Mouse (Mus musculus) liver, embryonic 14.5 days (tissue): ENCODE data around the gene Mcts1. TPM values are rescaled to one million over a fixed set of nuclear protein-coding genes. Genes with fewer than 3 reads are reported as not detected.

Source experiments
- ATAC-seq: fragments of 200-750 bp; cut with Nextera tagmentation; 2 replicates; pipeline ENCODE4 v1.8.0; 2017; ENCODE audit warnings: moderate number of reproducible peaks, mild to moderate bottlenecking, moderate library complexity; ENCODE audit not compliant: insufficient read depth
- DNase-seq, 3 experiments: peaks; one replicate each; pipeline ENCODE4 v3.0.0-alpha.2; 2012 to 2013; ENCODE audit warnings: low read depth in 3 of 3, low spot score in 3 of 3
- H3K27ac ChIP-seq: fragments of 300-500 bp; sonication (generic); 2 replicates; pipeline ENCODE4 v1.5.1; 2014; ENCODE audit warnings: moderate library complexity, mild to moderate bottlenecking, control low read depth, inconsistent platforms
- H3K27me3 ChIP-seq: fragments of 300-500 bp; sonication (generic); 2 replicates; pipeline ENCODE4 v1.6.1; 2014; ENCODE audit warnings: mild to moderate bottlenecking, low read length, moderate library complexity; ENCODE audit not compliant: control insufficient read depth, insufficient read depth
- H3K36me3 ChIP-seq: fragments of 300-500 bp; sonication (generic); replicated peaks from 2 replicates; pipeline ENCODE4 v1.6.1; 2014; ENCODE audit warnings: low read depth; ENCODE audit not compliant: control insufficient read depth, insufficient read depth
- H3K4me1 ChIP-seq, 2 experiments: fragments of 200-500 bp in 1 of 2; fragments of 300-500 bp in 1 of 2; sonication (generic) in 1 of 2; replicated peaks; 2 replicates each; pipeline ENCODE4 v1.6.1; 2012 to 2014; ENCODE audit warnings: antibody characterized with exemption in 1 of 2, inconsistent platforms in 1 of 2, low read length in 1 of 2; ENCODE audit not compliant: control insufficient read depth in 2 of 2, insufficient read depth in 2 of 2
- H3K4me2 ChIP-seq: fragments of 300-500 bp; sonication (generic); 2 replicates; pipeline ENCODE4 v1.6.1; 2014; ENCODE audit warnings: low read depth, mild to moderate bottlenecking, control low read depth, moderate library complexity
- H3K4me3 ChIP-seq, 2 experiments: fragments of 200-500 bp in 1 of 2; fragments of 300-500 bp in 1 of 2; sonication (generic) in 1 of 2; 2 replicates each; pipeline ENCODE4 v1.5.1; 2012 to 2014; ENCODE audit warnings: low read depth in 2 of 2, low read length in 2 of 2, mild to moderate bottlenecking in 2 of 2, control low read depth in 1 of 2, inconsistent platforms in 1 of 2, moderate library complexity in 1 of 2; ENCODE audit not compliant: insufficient read depth in 1 of 2
- H3K9ac ChIP-seq: fragments of 300-500 bp; sonication (generic); replicated peaks from 2 replicates; pipeline ENCODE4 v1.6.1; 2014; ENCODE audit warnings: mild to moderate bottlenecking, control low read depth, moderate library complexity
- H3K9me3 ChIP-seq: fragments of 300-500 bp; sonication (generic); 2 replicates; pipeline ENCODE4 v1.6.1; 2016; ENCODE audit warnings: low read length, mixed read lengths; ENCODE audit not compliant: control insufficient read depth
- CTCF ChIP-seq: IDR thresholded peaks from 2 replicates; pipeline ENCODE4 v1.5.1; 2016; ENCODE audit warnings: antibody characterized with exemption, low read depth, control low read depth
- EP300 ChIP-seq: IDR thresholded peaks from 2 replicates; pipeline ENCODE4 v1.6.1; 2016; ENCODE audit warnings: antibody characterized with exemption, low read depth
- WGBS: fragments of 180-500 bp; shearing (Covaris S2); extraction: QIAGEN DNeasy Blood & Tissue Kit; methylation state at CpG from one replicate; pipeline ENCODE4 v1.1.7; 2014; ENCODE audit not compliant: insufficient replicate concordance; 5-methylcytosine and 5-hydroxymethylcytosine counted together
- polyA plus RNA-seq, 2 experiments: library from polyadenylated mRNA; depleted of rRNA in 1 of 2; stranded (reverse) in 1 of 2; unstranded in 1 of 2; fragments of >200 nt; fragmentation: Nextera tagmentation in 1 of 2; extraction: Ambion mirVana in 1 of 2; gene quantifications; 2 replicates each; pipeline versions ENCODE4 v1.2.1 to v1.2.3; 2012 to 2014

Mcts1 gene
- polyA plus RNA-seq, 2 experiments: 23.8 to 47.8 TPM

DNA sequence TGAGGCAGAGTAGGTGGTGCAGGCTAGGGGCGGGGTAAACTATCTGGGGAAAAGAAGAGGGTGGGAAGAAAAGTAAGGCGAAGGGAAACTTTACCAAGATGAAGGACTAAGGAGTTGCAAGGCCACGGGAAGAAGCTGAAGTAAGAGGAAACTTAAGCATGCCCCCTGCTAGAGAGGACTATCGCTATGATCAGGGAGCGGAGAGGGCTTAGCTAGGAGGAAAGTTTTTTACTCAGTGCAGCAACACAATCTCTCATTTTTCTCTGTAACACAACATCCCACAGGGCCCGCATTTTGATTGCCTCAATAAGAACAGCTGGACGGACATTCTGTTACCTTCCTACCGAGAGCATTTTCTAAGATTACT is 35.2 kb upstream of the Mcts1 start:
- DNase-seq: no peak
- Histone ChIP-seq H3K4me2 (peak overlapping the region; percentile 83), H3K4me1 (peaks cover 0 to 6% of the 10 kb centered on the region in 2 experiments; a peak in 2 of 4 replicates), H3K9ac (peak overlapping the region; percentile 69), H3K27ac (peak overlapping the region; percentile 66), H3K4me3 (peak overlapping the region; percentile 81), H3K27me3 (no peaks in the 10 kb centered on the region), H3K9me3 (no peaks in the 10 kb centered on the region), H3K36me3 (no peaks in the 10 kb centered on the region; the same call in 1 of the 2 replicates)
- ATAC-seq: no peak
- WGBS: 11% methylated on average over 8 of the region's 8 CpGs
- TF ChIP-seq CTCF: no peak
- no peak for TF ChIP-seq EP300

DNA sequence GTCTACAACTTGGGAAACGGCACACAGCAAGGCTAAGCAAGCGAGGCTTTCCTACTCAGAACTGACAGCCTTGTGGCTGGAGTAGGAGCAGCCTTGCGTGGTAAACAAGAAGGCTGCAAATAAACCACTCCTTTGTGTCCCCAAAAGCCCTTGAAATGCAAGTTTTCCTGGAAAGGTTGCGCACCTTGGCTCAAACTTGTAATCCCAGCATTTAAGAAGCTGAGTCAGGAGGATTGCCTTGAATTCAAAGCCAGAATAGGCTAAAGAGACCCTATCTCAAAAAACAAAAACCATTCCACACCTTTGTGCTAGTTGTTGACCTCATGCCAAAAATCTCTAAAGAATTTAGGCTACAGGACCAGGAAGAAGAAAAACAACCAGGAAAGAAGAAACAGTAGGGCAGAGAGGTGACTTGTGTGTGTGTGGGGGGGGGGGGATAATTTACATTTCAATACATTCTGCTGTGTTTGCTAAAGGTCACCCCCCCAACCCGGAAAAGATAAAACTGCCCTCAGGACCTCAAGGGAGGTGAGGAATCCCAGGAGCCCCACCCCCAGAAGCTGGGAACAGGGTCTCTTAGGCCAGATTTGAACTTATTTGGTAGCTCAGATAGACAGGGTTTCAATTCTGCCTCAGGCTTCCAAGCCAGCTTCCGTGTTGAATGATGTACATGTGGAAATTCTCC is 33.7 kb upstream of the Mcts1 start:
- H3K9ac ChIP-seq: no peak overlapping the region; the same call in 1 of the 2 replicates
- H3K4me2 ChIP-seq: no peak overlapping the region
- H3K9me3 ChIP-seq: no peaks in the 10 kb centered on the region
- no peak overlapping the region for H3K27ac ChIP-seq
- H3K36me3 ChIP-seq: no peaks in the 10 kb centered on the region
- H3K27me3 ChIP-seq: no peaks in the 10 kb centered on the region
- DNase-seq (no peak), ATAC-seq (no peak)
- whole genome bisulfite sequencing: 69% methylated on average over 6 of the region's 6 CpGs
- H3K4me3 ChIP-seq: no peak overlapping the region
- H3K4me1 ChIP-seq: peaks cover 0 to 6% of the 10 kb centered on the region in 2 experiments; a peak in 2 of 4 replicates
- TF ChIP-seq CTCF: no peak
- TF ChIP-seq EP300: no peak

DNA sequence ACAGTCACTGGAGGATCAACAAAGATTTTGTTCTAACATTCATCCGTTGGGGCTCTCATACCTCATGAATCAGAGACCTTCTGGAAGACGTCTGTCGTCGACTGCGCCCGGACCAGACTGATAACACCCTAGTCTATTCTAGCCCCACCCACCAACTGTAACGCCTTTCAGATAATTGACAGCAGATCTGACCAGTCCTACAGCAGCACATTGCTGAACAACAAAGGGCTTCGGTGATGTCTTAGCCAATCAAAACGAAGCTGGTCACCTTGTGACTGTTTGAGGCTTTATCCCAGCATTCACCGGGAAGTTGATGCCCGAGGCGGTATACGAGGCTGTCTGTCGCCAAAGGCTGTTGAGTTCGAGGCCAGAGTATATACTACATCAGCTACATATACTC is 24.3 kb upstream of the Mcts1 start, which contains the start of gene Cul4b:
TSS of gene Cul4b (minus strand) at position 119 of the 400 bp plus-strand sequence.
- WGBS: 63% methylated on average over 15 of the region's 15 CpGs
- no peaks in the 10 kb centered on the region for H3K36me3 ChIP-seq
- DNase-seq: peak; percentile 76 to 79 (median 78)

DNA sequence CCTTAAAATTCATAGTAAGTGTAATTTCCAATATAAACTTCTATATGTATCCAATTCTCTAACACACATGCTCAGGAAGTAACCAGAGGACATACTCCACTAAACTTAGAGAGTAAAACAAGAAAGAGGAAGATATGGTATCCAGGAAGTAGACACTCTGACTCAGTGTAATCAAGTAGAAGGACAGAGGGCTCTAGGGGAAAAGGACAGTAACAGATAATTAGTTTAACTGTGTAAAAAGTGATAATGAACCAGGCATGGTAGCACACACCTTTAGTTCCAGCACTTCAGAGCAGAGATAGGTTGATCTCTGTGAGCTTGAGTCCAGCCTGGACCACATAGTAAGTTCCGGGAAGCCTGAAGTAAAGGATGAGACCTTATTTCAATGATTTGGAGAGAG is 19.2 kb upstream of the Mcts1 start:
- Histone ChIP-seq H3K27me3 (no peaks in the 10 kb centered on the region), H3K4me1 (peaks cover 0 to 17% of the 10 kb centered on the region in 2 experiments; a peak in 3 of 4 replicates), H3K9ac (no peak overlapping the region), H3K36me3 (no peaks in the 10 kb centered on the region), H3K4me3 (no peak overlapping the region), H3K27ac (no peak overlapping the region), H3K9me3 (no peaks in the 10 kb centered on the region), H3K4me2 (no peak overlapping the region)
- TF ChIP-seq EP300: no peak
- DNase-seq: no peak
- WGBS: 71% methylated on average over 1 of the region's 1 CpGs
- ATAC-seq: no peak

More for the DNA sequence above, 24.3 kb upstream of the Mcts1 start, which contains the start of gene Cul4b:
- TF ChIP-seq EP300 (no peak), CTCF (no peak)
- peak; percentile 98 for ATAC-seq
- Histone ChIP-seq H3K4me2 (peak within 1 kb of the TSS; percentile 50), H3K9ac (no peak within 1 kb of the TSS), H3K27me3 (no peaks in the 10 kb centered on the region), H3K4me1 (peaks cover 0 to 8% of the 10 kb centered on the region in 2 experiments; a peak in 3 of 4 replicates), H3K4me3 (peak within 1 kb of the TSS; percentile 13 to 20; a peak in 2 of 4 replicates), H3K9me3 (no peaks in the 10 kb centered on the region), H3K27ac (no peak within 1 kb of the TSS)

DNA sequence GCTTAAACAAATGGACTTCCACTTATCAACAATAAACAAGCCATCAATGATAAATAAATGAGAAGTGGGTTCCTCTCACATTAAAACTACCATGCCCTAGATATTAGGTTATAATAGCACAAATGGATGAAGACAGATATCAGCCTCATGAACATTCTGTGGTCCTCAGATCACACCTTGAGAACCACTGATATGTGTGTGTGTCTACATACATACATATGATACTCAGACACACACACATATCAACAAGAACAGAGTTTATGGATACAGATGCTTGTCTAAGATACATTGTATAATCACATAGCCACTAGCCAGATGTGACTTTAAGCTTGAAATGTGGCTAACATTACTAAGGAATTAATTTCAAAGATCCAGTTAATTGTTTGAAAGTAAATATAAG is 17.1 kb upstream of the Mcts1 start:
- H3K27ac ChIP-seq: no peak overlapping the region
- no peaks in the 10 kb centered on the region for H3K9me3 ChIP-seq
- no peak overlapping the region for H3K9ac ChIP-seq
- peaks cover 0 to 15% of the 10 kb centered on the region in 2 experiments; a peak in 3 of 4 replicates for H3K4me1 ChIP-seq
- H3K36me3 ChIP-seq: no peaks in the 10 kb centered on the region
- no peaks in the 10 kb centered on the region for H3K27me3 ChIP-seq
- ATAC-seq (peak; percentile 81), DNase-seq (peak in 1 of 3 experiments; percentile 26)
- no peak overlapping the region for H3K4me2 ChIP-seq
- no peak overlapping the region for H3K4me3 ChIP-seq
- TF ChIP-seq CTCF (no peak), EP300 (peak; percentile 79)
